Mouse (Mus musculus): ENCODE results near the gene Sparcl1. TPM values are rescaled to one million over a fixed set of nuclear protein-coding genes. Genes with fewer than 3 reads are reported as not detected.

The Sparcl1 gene
- polyA plus RNA-seq (2015; fragmentation: Nextera tagmentation; extraction: Ambion mirVana), result 1,210 and 1,268 TPM in 2 replicates

GRCm38 (mm10) chr5:104113491-104114172, at the start of gene Sparcl1:
Sparcl1 (minus strand) TSS chr5:104113733.

GRCm38 (mm10) chr5:104077508-104077907, 36.0 kb downstream of the Sparcl1 start, which contains the start of gene Gm17660:
Gm17660 (minus strand) TSS chr5:104077608.

GRCm38 (mm10) chr5:104046256-104047199, 67.0 kb downstream of the Sparcl1 start, which contains the start of gene Nudt9:
Nudt9 (plus strand) TSS chr5:104046306.

Small RNA genes lying within 50 kb of the gene (microRNA-seq; reads per million reads assigned to microRNA genes)
- gene Mir5619, result 1.2 reads per million

Other genes starting within 250 kb of the Sparcl1 start
- 33.7 and 33.9 TPM in 2 replicates for gene Klhl8, start 202.5 kb downstream of the Sparcl1 start, polyA plus RNA-seq (2015; fragmentation: Nextera tagmentation; extraction: Ambion mirVana)
- gene Hsd17b13, start 136.3 kb downstream of the Sparcl1 start, polyA plus RNA-seq (2015; fragmentation: Nextera tagmentation; extraction: Ambion mirVana), result 0.28 TPM in 1 of 2 replicates, not detected in the other
- gene Hsd17b11, start 91.8 kb downstream of the Sparcl1 start, polyA plus RNA-seq (2015; fragmentation: Nextera tagmentation; extraction: Ambion mirVana), result 6.1 and 7.9 TPM in 2 replicates
- gene Nudt9, start 67.4 kb downstream of the Sparcl1 start, polyA plus RNA-seq (2015; fragmentation: Nextera tagmentation; extraction: Ambion mirVana), result 99.0 and 100 TPM in 2 replicates
- gene Gm17660, start 36.1 kb downstream of the Sparcl1 start, polyA plus RNA-seq (2015; fragmentation: Nextera tagmentation; extraction: Ambion mirVana), result 0.66 TPM in 1 of 2 replicates, not detected in the other
- 0.06 TPM in 1 of 2 replicates, not detected in the other for gene Dspp, start 57.0 kb upstream of the Sparcl1 start, polyA plus RNA-seq (2015; fragmentation: Nextera tagmentation; extraction: Ambion mirVana)
- gene Dmp1, start 88.9 kb upstream of the Sparcl1 start, polyA plus RNA-seq (2015; fragmentation: Nextera tagmentation; extraction: Ambion mirVana), result 0.61 and 1.1 TPM in 2 replicates
- 7.7 and 9.6 TPM in 2 replicates for gene Ibsp, start 185.4 kb upstream of the Sparcl1 start, polyA plus RNA-seq (2015; fragmentation: Nextera tagmentation; extraction: Ambion mirVana)
- gene Mepe, start 211.6 kb upstream of the Sparcl1 start, polyA plus RNA-seq (2015; fragmentation: Nextera tagmentation; extraction: Ambion mirVana), result 0.09 TPM in 1 of 2 replicates, not detected in the other

All from neural tube, postnatal 0 days (tissue).